Mouse (Mus musculus) heart, embryonic 10.5 days (tissue): ENCODE measurements around the gene Mfge8. TPM values are rescaled to one million over a fixed set of nuclear protein-coding genes. Genes with fewer than 3 reads are reported as not detected.

Experiments
- DNase-seq: peaks from one replicate; pipeline ENCODE4 v3.0.0-alpha.2; 2017; ENCODE audit warnings: low spot score
- H3K27ac ChIP-seq: fragments of 300-500 bp; sonication (generic); 2 replicates; pipeline ENCODE4 v1.5.1; 2016; ENCODE audit warnings: mild to moderate bottlenecking
- H3K27me3 ChIP-seq: fragments of 300-500 bp; sonication (generic); 2 replicates; pipeline ENCODE4 v1.6.1; 2016; ENCODE audit warnings: mild to moderate bottlenecking; ENCODE audit not compliant: poor library complexity, insufficient read depth, severe bottlenecking
- H3K36me3 ChIP-seq: fragments of 300-500 bp; sonication (generic); 2 replicates; pipeline ENCODE4 v1.6.1; 2016; ENCODE audit warnings: mild to moderate bottlenecking, moderate library complexity
- H3K4me1 ChIP-seq: fragments of 300-500 bp; sonication (generic); 2 replicates; pipeline ENCODE4 v1.6.1; 2016; ENCODE audit warnings: mild to moderate bottlenecking
- H3K4me3 ChIP-seq: fragments of 300-500 bp; sonication (generic); 2 replicates; pipeline ENCODE4 v1.5.1; 2016; ENCODE audit warnings: mild to moderate bottlenecking, moderate library complexity
- H3K9me3 ChIP-seq: fragments of 300-500 bp; sonication (generic); 2 replicates; pipeline ENCODE4 v1.6.1; 2016; ENCODE audit warnings: mild to moderate bottlenecking, moderate library complexity
- WGBS: fragments of 180-500 bp; shearing (Covaris S2); methylation state at CpG from one replicate; pipeline ENCODE4 v1.1.7; 2016; 5-methylcytosine and 5-hydroxymethylcytosine counted together
- polyA plus RNA-seq: library from polyadenylated mRNA; unstranded; fragments of >200 nt; fragmentation: Nextera tagmentation; extraction: Ambion mirVana; gene quantifications from 2 replicates; pipeline ENCODE4 v1.2.1, GENCODE M21; 2016

Gene Mfge8
- polyA plus RNA-seq, 1 experiment from 2014 or later = 219 TPM

GRCm38 (mm10) chr7:79089111-79089510, 59.7 kb downstream of the Mfge8 start:
- DNase-seq = no peak
- Histone ChIP-seq H3K36me3 (no peaks in the 10 kb centered on the region), H3K9me3 (no peaks in the 10 kb centered on the region), H3K4me1 (no peaks in the 10 kb centered on the region), H3K4me3 (no peak overlapping the region), H3K27ac (no peak overlapping the region), H3K27me3 (peaks cover 5% of the 10 kb centered on the region)
- 64% methylated on average over 4 of the region's 4 CpGs for WGBS

Other genes starting within 250 kb of the Mfge8 start
- gene Isg20, start 235.6 kb downstream of the Mfge8 start, polyA plus RNA-seq = 0.67 and 0.68 TPM in 2 replicates
- 0.34 and 0.43 TPM in 2 replicates for gene Acan, start 95.6 kb downstream of the Mfge8 start, polyA plus RNA-seq
- 3.5 and 3.7 TPM in 2 replicates for gene Hapln3, start 18.0 kb downstream of the Mfge8 start, polyA plus RNA-seq
- gene Abhd2, start 124.1 kb upstream of the Mfge8 start, polyA plus RNA-seq = 4.7 and 5.4 TPM in 2 replicates
- gene Rlbp1, start 238.0 kb upstream of the Mfge8 start, polyA plus RNA-seq = 0.10 and 0.31 TPM in 2 replicates
- 15.8 and 16.1 TPM in 2 replicates for gene Fanci, start 242.9 kb upstream of the Mfge8 start, polyA plus RNA-seq